Mouse (Mus musculus): ENCODE data around the gene Ppp2r3a. TPM values are rescaled to one million over a fixed set of nuclear protein-coding genes. Genes with fewer than 3 reads are reported as not detected.

Ppp2r3a gene
- polyA plus RNA-seq, 1 experiment from 2014 or later: 15.9 TPM

DNA sequence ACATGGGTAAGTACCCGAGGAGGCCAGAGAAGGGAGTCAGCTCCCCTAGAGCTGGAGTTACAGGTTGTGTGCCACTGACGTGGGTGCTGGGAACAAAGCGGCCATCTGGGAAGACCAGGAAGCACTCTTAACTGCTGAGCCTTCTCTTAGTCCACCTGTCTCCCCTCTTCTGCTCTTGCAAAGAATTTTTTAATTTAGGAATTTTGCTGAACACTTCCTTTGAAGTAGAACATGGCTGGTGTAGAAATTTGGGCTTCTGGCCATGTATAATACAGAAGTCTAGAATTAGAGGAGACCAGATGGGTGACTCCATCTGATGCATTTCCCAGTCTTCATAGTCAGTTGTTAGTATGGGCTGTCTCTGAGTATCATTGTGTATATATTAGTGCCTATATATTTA, 167.9 kb downstream of the Ppp2r3a start:
- H3K4me3 ChIP-seq: no peak overlapping the region
- H3K9me3 ChIP-seq (replicated peaks): no peaks in the 10 kb centered on the region
- H3K36me3 ChIP-seq (ENCODE audit: poor library complexity, severe bottlenecking): peaks cover 3% of the 10 kb centered on the region; the same call in 1 of the 2 replicates
- H3K27ac ChIP-seq: no peak overlapping the region
- no peaks in the 10 kb centered on the region for H3K27me3 ChIP-seq
- no peak overlapping the region for H3K9ac ChIP-seq
- no peak overlapping the region for H3K4me2 ChIP-seq
- peak; percentile 38; the same call in 1 of the 2 replicates for ATAC-seq
- peaks cover 24% of the 10 kb centered on the region for H3K4me1 ChIP-seq
- 90% methylated on average over 3 of the region's 3 CpGs for WGBS

GRCm38 (mm10) chr9:101080046-101080685, 171.4 kb downstream of the Ppp2r3a start:
- H3K36me3 ChIP-seq (ENCODE audit: poor library complexity, severe bottlenecking): peaks cover 3% of the 10 kb centered on the region; the same call in 1 of the 2 replicates
- H3K27ac ChIP-seq: no peak overlapping the region
- 66% methylated on average over 3 of the region's 3 CpGs for WGBS
- no peak for ATAC-seq
- H3K4me2 ChIP-seq: peak overlapping the region; percentile 22; the same call in 1 of the 2 replicates
- no peaks in the 10 kb centered on the region for H3K9me3 ChIP-seq (replicated peaks)
- H3K4me1 ChIP-seq: peaks cover 46% of the 10 kb centered on the region
- no peaks in the 10 kb centered on the region for H3K27me3 ChIP-seq
- H3K9ac ChIP-seq: no peak overlapping the region
- no peak overlapping the region for H3K4me3 ChIP-seq

GRCm38 (mm10) chr9:101078579-101078978, 173.0 kb downstream of the Ppp2r3a start:
- H3K4me3 ChIP-seq: peak overlapping the region; percentile 25
- ATAC-seq: no peak
- no peak overlapping the region; the same call in 1 of the 2 replicates for H3K9ac ChIP-seq
- H3K4me2 ChIP-seq: peak overlapping the region; percentile 56
- H3K36me3 ChIP-seq (ENCODE audit: poor library complexity, severe bottlenecking): peaks cover under 1% of the 10 kb centered on the region; the same call in 1 of the 2 replicates
- H3K4me1 ChIP-seq: peaks cover 46% of the 10 kb centered on the region
- H3K27me3 ChIP-seq: no peaks in the 10 kb centered on the region
- 77% methylated on average over 4 of the region's 4 CpGs for WGBS
- H3K27ac ChIP-seq: no peak overlapping the region
- no peaks in the 10 kb centered on the region for H3K9me3 ChIP-seq (replicated peaks)

DNA sequence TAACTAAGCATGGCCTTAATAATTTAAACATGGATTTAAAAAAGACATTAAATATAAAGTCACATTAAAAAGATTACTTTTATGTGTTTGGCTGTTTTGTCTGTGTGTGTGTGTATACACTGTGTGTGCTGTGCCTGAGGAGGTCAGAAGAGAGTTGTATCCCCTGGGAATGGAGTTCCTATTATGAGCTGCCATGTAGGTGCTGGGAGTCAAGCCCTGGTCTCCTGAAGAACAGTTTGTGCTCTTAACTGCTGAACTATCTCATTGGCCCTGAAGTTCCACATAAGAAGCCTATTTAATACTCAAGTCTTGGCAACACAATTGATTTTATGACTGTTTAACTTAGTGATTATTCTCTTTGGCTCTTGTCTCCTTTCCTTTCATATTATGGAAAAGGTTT, 174.1 kb downstream of the Ppp2r3a start:
- H3K4me2 ChIP-seq: peak overlapping the region; percentile 93
- H3K4me1 ChIP-seq: peaks cover 51% of the 10 kb centered on the region
- peak overlapping the region; percentile 100 for H3K4me3 ChIP-seq
- H3K27ac ChIP-seq: no peak overlapping the region
- peak overlapping the region; percentile 99; the same call in 1 of the 2 replicates for H3K9ac ChIP-seq
- H3K27me3 ChIP-seq: no peaks in the 10 kb centered on the region
- ATAC-seq: no peak
- H3K36me3 ChIP-seq (ENCODE audit: poor library complexity, severe bottlenecking): no peaks in the 10 kb centered on the region
- no peaks in the 10 kb centered on the region for H3K9me3 ChIP-seq (replicated peaks)

- H3K4me1 ChIP-seq: peaks cover 46% of the 10 kb centered on the region
- WGBS: 1% methylated on average over 18 of the region's 18 CpGs
- no peaks in the 10 kb centered on the region for H3K27me3 ChIP-seq
- H3K36me3 ChIP-seq (ENCODE audit: poor library complexity, severe bottlenecking): no peaks in the 10 kb centered on the region
- H3K9ac ChIP-seq: peak overlapping the region; percentile 99
- no peaks in the 10 kb centered on the region for H3K9me3 ChIP-seq (replicated peaks)
- no peak overlapping the region for H3K27ac ChIP-seq
- peak overlapping the region; percentile 93 for H3K4me2 ChIP-seq
- H3K4me3 ChIP-seq: peak overlapping the region; percentile 100
- ATAC-seq: no peak
Measured at GRCm38 (mm10) chr9:101076095-101076875, 175.3 kb downstream of the Ppp2r3a start.

- Histone ChIP-seq H3K27ac (no peak overlapping the region), H3K36me3 (ENCODE audit: poor library complexity, severe bottlenecking) (no peaks in the 10 kb centered on the region), H3K9me3 (replicated peaks) (no peaks in the 10 kb centered on the region), H3K4me2 (peak overlapping the region; percentile 93), H3K4me3 (peak overlapping the region; percentile 100), H3K27me3 (no peaks in the 10 kb centered on the region), H3K4me1 (peaks cover 46% of the 10 kb centered on the region), H3K9ac (peak overlapping the region; percentile 99)
- no peak for ATAC-seq
- under 1% methylated on average over 8 of the region's 8 CpGs for WGBS
Measured at GRCm38 (mm10) chr9:101075694-101076093, 175.9 kb downstream of the Ppp2r3a start.

DNA sequence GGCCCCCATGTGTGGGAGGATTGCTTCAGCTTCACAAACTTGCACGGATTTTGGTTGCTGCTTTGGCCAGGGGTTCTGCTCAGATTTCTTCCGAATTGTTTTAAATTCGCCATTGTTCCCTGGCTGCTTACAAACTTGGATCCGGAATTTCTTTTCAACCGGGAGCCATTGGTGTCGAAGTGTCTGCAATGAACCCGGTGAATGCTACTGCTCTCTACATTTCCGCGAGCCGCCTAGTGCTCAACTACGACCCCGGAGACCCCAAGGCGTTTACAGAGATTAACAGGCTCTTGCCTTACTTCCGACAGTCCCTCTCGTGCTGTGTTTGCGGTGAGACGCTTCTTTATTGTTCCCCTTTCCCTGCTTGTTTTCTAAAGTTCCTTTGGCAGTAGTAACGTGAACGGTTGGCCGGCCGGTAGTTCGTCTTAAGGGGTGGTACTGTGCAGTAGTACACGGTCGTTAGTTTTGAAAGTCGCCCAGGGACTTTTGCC, 176.5 kb downstream of the Ppp2r3a start:
- peaks cover 42% of the 10 kb centered on the region for H3K4me1 ChIP-seq
- H3K9me3 ChIP-seq (replicated peaks): no peaks in the 10 kb centered on the region
- under 1% methylated on average over 25 of the region's 25 CpGs for WGBS
- peak overlapping the region; percentile 93 for H3K4me2 ChIP-seq
- peak overlapping the region; percentile 99 for H3K9ac ChIP-seq
- ATAC-seq: no peak
- H3K4me3 ChIP-seq: peak overlapping the region; percentile 100
- H3K36me3 ChIP-seq (ENCODE audit: poor library complexity, severe bottlenecking): no peaks in the 10 kb centered on the region
- H3K27me3 ChIP-seq: no peaks in the 10 kb centered on the region
- H3K27ac ChIP-seq: peak overlapping the region; percentile 99

- no peaks in the 10 kb centered on the region for H3K36me3 ChIP-seq (ENCODE audit: poor library complexity, severe bottlenecking)
- H3K27ac ChIP-seq: peak overlapping the region; percentile 99
- H3K9me3 ChIP-seq (replicated peaks): no peaks in the 10 kb centered on the region
- H3K9ac ChIP-seq: peak overlapping the region; percentile 99
- under 1% methylated on average over 46 of the region's 100 CpGs for WGBS
- peak overlapping the region; percentile 93 for H3K4me2 ChIP-seq
- H3K4me1 ChIP-seq: peaks cover 36% of the 10 kb centered on the region
- H3K27me3 ChIP-seq: no peaks in the 10 kb centered on the region
- peak overlapping the region; percentile 100 for H3K4me3 ChIP-seq
- peak; percentile 80 for ATAC-seq
Measured at GRCm38 (mm10) chr9:101074332-101075021, 177.1 kb downstream of the Ppp2r3a start.

DNA sequence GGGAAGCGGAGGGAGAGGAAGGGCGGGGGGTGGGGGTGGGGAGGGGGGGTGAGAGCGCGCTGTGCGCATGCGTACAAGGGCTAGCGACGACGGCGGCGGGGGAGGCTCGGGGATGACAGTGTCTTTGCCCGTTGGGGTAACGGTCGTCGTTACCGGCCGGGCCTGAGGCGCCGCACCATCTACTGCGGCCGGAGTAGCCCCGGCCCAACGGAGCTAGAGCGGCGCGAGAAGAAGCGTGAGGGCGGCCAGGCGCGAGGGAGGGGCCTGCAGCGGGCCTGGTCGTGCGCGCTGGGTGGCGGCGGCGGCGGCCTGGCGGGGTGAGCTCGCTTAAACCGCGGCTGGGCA, 177.6 kb downstream of the Ppp2r3a start, which contains the start of gene Msl2:
Msl2 (plus strand) TSS at position 115 of the 345 bp plus-strand sequence.
- H3K9me3 ChIP-seq (replicated peaks): no peaks in the 10 kb centered on the region
- H3K4me2 ChIP-seq: peak within 1 kb of the TSS; percentile 93
- no peaks in the 10 kb centered on the region for H3K36me3 ChIP-seq (ENCODE audit: poor library complexity, severe bottlenecking)
- H3K27ac ChIP-seq: peak within 1 kb of the TSS; percentile 99
- peak within 1 kb of the TSS; percentile 99 for H3K9ac ChIP-seq
- ATAC-seq: peak; percentile 74
- peak within 1 kb of the TSS; percentile 100 for H3K4me3 ChIP-seq
- peaks cover 30% of the 10 kb centered on the region for H3K4me1 ChIP-seq
- 0% methylated on average over 23 of the region's 43 CpGs for WGBS
- no peaks in the 10 kb centered on the region for H3K27me3 ChIP-seq

DNA sequence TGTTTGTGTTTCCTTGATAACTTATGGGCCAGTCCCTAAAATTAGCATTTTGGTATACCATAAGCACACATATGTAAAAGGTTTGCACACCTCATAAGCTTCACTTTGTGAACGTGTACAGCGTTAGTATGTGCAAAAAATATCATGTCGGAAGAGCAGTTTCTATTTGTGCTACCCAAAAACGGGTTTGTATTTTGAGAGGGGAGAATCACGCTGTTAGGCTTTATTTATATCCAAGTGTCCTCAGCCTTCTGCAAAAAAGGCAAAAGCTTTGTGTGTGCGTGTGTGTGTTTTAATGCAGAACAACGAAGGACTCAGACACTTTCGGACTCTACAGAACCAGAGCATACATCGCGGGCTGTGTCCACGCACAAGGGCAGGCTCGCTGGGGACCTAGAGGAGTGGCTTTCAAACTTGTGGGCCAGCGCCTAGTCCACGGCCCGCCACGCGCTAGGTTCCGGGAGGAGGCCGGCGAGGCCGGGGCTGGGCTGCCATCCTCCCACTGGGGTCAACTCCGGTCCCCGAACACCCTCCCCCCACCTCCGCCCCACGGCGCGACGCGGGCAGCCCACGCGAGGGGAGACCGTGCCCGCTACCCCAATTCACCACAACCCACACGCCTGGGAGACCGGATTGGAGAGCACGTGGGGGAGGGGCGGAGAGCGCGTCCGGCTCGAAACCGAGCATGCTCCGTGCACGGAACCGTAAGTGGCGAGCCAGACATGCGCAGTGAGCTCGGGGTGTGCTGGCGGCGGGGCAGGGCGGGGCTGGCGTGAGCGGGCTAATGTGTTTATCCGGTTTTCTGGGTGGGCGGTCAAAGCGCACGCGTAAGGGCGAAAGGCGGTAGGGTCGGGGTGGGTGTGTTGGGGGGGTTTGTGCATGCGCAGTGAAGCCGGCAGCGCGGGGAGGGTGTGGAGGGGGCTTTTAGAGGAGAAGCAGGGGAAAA, 178.3 kb downstream of the Ppp2r3a start:
- peak; percentile 93 for ATAC-seq
- peaks cover 24% of the 10 kb centered on the region for H3K4me1 ChIP-seq
- H3K36me3 ChIP-seq (ENCODE audit: poor library complexity, severe bottlenecking): no peaks in the 10 kb centered on the region
- peak overlapping the region; percentile 81 for H3K27ac ChIP-seq
- H3K4me2 ChIP-seq: peak overlapping the region; percentile 73
- no peaks in the 10 kb centered on the region for H3K9me3 ChIP-seq (replicated peaks)
- H3K9ac ChIP-seq: peak overlapping the region; percentile 83
- H3K27me3 ChIP-seq: no peaks in the 10 kb centered on the region
- WGBS: 3% methylated on average over 59 of the region's 65 CpGs
- peak overlapping the region; percentile 100 for H3K4me3 ChIP-seq

DNA sequence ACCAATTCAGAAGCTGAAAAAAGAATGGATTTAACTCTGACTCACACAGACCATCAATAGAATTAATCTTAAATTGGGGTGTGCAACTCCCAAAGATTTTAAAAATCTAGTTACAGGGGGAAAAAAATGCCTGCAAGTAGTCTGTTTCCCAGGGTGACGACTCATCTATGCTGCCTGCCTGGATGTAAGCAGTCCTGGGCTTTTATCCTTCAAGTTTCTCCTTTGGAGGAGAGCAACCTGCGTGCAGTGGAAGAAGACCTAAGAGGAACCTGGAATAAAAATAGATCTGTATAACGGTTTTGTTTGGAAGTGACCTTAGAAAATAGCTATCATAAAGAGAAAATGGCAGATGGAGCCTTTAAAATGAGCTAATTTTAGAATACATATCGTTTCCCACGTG, 179.1 kb downstream of the Ppp2r3a start:
- WGBS: 43% methylated on average over 5 of the region's 5 CpGs
- no peak overlapping the region for H3K27ac ChIP-seq

More for the DNA sequence above, 179.1 kb downstream of the Ppp2r3a start:
- Histone ChIP-seq H3K4me2 (no peak overlapping the region), H3K9ac (no peak overlapping the region), H3K9me3 (replicated peaks) (no peaks in the 10 kb centered on the region), H3K4me3 (0 out of 2 replicates have a peak overlapping the region, but pooled peaks have one; percentile 100), H3K36me3 (ENCODE audit: poor library complexity, severe bottlenecking) (no peaks in the 10 kb centered on the region), H3K27me3 (no peaks in the 10 kb centered on the region), H3K4me1 (peaks cover 18% of the 10 kb centered on the region)
- no peak for ATAC-seq

Data from forebrain, embryonic 13.5 days (tissue).